Mouse (Mus musculus): ENCODE results near the gene Oit1. TPM values are rescaled to one million over a fixed set of nuclear protein-coding genes. Genes with fewer than 3 reads are reported as not detected.

The Oit1 gene
- 0.11 and 0.39 TPM in 2 replicates for polyA plus RNA-seq (2012; rRNA removed)

DNA sequence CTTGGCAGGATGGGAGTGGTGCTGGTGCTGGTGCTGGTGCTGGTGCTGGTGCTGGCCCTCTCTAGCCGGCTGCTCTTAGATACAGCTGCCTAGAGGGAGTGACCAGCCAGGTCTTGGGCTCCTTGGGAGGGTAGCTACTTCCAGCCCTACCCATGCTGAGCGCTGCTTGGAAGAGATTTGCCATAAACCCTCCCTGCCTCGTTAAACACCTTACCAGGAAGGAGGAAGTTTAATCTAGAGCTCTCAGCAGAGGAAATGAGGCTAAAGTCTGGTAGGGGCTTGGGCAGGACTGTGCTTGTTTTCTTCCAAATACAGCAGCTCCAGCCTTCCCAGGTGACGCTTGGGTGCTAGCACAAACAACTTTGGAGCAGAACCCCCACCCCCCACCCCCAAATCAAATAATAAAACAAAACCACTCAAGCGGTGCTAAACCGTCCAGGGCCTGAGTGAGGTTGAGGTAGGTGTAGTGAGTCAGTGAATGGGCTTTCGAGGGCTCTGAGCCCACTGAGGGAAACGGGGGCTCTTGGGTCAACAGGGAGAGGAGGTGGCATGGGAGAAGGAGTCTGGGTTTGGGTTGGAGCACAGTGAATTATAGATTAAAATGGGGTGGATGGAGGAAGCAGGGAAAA, at the start of gene Oit1:
Gene Oit1 (minus strand): TSS at position 70 of the 629 bp plus-strand sequence.

DNA sequence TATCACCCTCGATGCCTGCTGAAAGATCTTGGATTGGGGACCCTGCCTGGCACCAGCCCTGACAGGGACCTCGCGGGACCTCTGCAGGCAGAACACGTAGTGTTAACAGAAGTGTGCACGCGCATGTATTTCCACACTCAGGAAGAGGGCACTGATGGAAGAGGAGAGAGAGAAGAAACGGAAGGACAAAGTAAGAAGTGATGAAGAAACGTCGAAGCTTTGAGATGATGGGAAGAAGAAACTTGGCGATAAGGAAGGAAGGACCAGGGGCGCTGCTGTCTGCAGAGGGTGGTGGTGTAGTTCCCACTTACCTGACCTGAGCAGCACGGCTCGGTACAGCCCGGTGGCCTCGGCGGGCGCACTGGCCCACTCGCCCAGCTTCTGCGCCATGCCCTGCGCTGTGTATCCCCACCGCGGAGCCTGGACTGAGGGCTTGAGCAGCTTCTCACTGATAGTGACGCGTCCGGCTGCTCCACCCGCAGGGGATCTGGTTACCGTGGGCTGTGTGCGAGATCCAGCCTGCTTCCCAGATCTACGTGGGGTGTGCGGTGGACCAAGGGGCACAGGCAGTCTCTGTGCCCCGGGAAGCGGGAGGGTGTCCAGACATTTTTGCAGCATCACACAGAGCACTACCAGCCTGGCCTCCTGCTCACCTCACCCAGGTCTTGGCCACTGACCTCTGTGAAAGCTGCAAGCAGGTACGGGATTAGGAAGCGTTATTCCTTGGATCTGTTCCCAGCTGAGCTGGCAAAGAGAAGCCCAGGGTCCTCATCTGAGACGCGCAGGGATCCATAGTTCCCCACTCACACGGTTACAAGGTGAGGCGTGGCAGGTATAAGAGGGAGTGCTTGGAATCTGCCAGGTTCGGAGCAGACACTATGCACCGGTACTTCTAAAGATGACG, 61.1 kb downstream of the Oit1 start, which contains the start of gene Fam107a:
Gene Fam107a (minus strand): TSS at position 830 of the 904 bp plus-strand sequence.

Other genes with a start within 250 kb of the Oit1 start
- gene Pdhb, start 205.7 kb downstream of the Oit1 start, polyA plus RNA-seq (2012; rRNA removed): 202 and 212 TPM in 2 replicates
- gene Kctd6, start 164.6 kb downstream of the Oit1 start, polyA plus RNA-seq (2012; rRNA removed): 15.4 and 16.7 TPM in 2 replicates
- gene Acox2, start 119.4 kb downstream of the Oit1 start, polyA plus RNA-seq (2012; rRNA removed): not detected in 2 replicates
- 0.65 and 2.4 TPM in 2 replicates for gene Fam107a, start 60.7 kb downstream of the Oit1 start, polyA plus RNA-seq (2012; rRNA removed)